Mouse (Mus musculus) megakaryocyte, embryonic 14.5 days (primary cell): Measurements from ENCODE around the gene Ngef.

Experiments
- FLI1 ChIP-seq: IDR thresholded peaks from 2 replicates; pipeline ENCODE4 v1.6.1; 2012; ENCODE audit warnings: low read length, inconsistent platforms, mixed read lengths
- GATA1 ChIP-seq: IDR thresholded peaks from 3 replicates; pipeline ENCODE4 v1.6.1; 2012; ENCODE audit warnings: mixed read lengths, low read length, inconsistent platforms, borderline replicate concordance

GRCm38 (mm10) chr1:87589162-87589561, 15.5 kb upstream of the Ngef start:
- TF ChIP-seq FLI1: no peak
- no peak for TF ChIP-seq GATA1
